Mouse (Mus musculus): ENCODE data around the gene Nynrin.

- no peak for TF ChIP-seq POLR2A (IDR thresholded peaks at IDR 0.05; ENCODE audit: control insufficient read depth, extremely low read depth, insufficient read depth, low read length, poor library complexity)
- no peak for TF ChIP-seq CTCF (IDR thresholded peaks at IDR 0.05; ENCODE audit: borderline replicate concordance, control insufficient read depth, extremely low read depth, insufficient read depth, low read length, poor library complexity)
These were observed 38.5 kb upstream of the Nynrin start for GRCm38 (mm10) chr14:55815310-55815751.
